Mouse (Mus musculus) cerebellum, adult 18-20 months (tissue): ENCODE data around the gene Lsm10.

Experiments used
- DNase-seq, 2 experiments: peaks; one replicate each; pipeline ENCODE4 v3.0.0; 2021

Lsm10 gene

DNA sequence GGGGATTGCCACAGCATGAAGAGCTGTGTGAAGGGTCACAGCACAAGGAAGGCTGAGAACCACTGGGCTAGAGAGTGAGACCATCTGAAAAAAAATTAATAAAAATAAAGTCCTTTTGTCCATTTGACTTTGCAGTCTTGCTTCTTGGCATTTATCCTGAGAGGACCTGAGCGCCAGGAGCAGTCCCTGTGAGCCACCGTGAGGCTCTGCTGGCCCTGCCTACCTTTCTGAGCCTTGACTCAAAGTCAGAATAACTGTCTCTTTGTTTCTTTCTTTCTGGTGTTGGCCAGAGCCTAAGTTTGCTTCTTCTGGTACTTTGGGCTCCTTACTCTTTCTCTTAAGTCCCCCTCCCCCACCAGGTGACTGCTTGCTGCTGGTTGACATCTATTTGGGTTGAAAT, 24.1 kb downstream of the Lsm10 start:
- peak; percentile 52 to 58 for DNase-seq

DNA sequence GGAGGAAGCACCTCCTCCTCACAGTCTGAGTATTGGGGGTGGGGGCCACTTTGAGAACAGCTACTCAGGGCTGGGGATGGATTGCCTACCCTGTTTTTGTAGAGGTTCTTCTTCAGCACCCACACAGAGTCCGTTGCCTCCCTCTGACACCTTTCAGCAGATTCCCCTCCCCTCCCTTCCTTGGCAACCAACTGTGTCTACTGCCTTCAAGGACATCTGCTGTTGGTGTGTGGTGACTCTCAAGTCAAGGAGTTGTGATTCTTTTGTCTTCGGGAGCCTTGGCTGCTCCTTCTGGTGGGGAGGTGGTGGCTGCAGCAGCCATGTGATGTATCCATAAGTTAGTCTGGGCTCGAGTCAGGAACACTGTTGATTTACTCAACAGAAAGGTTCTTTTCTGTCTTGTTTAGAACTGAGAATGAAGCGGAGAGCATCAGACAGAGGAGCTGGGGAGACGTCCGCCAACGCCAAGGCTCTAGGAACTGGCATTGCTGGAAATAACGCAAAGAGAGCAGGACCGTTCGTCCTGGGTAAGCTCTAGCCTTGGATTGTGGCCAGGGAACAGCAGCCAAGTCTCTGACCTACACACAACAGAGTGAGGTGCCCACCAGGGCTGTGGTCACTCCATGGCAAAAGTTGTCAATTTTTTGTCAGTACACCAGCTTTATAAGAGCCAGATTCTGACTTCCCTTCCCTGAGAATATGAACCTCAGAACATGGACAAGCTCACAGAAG, 27.1 kb downstream of the Lsm10 start:
- peak; percentile 54 to 56 for DNase-seq

GRCm38 (mm10) chr4:126130502-126130901, 34.1 kb downstream of the Lsm10 start:
- DNase-seq = no peak

GRCm38 (mm10) chr4:126131290-126132121, 35.1 kb downstream of the Lsm10 start:
- DNase-seq = no peak

DNA sequence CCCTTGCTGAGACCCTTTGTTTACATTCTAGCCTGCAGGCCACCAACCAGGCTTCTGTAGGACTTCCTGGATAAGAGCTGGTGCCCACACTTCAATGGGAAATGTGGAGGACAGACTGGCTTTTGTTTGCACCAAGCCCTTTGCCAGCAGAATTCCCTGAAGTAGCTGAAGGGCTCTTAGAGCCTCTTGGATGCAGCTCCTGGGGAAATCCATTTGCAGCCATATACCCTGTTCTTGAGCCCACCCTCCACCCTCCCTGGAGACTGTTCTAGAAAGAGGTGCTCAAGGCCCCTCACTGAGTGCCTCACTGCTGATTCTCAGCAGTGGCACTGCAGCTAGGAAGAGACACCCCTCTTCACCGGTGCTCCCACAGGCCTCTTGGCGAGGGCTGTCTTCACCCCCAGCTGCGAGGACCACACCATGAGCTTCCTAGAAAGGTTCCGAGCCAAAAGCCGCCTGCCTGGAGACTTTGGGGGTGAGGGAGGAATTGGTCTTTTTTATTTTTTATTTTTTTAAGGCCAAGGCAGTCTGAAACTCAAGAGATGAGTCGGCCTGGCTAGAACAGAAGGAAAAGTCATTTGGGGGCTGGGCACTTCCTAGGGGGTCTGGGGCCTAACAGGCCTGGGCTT, 36.3 kb downstream of the Lsm10 start:
- DNase-seq = no peak

GRCm38 (mm10) chr4:126134236-126134635, 37.8 kb downstream of the Lsm10 start:
- no peak for DNase-seq

DNA sequence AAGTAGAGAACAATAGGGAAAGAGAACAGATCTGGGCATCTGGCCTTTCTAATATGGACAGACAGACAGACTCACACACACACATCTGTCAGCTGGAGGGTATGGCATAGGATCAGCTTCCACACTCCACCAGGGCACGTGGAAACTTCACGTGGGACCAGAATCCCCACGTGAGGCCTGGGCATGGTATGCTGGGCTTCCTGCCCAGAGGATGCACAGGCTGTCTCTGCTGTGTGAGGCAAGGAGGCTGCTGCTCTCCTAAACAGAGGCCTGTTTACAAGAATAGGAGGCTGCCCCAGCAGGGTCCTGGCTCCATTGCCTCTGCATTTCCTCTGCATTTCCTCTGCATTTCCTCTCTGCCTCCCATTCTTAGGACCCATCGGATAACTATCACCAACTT, 38.2 kb downstream of the Lsm10 start:
- DNase-seq = peak; percentile 39 to 42

GRCm38 (mm10) chr4:126137773-126138172, 41.4 kb downstream of the Lsm10 start:
- no peak for DNase-seq

DNA sequence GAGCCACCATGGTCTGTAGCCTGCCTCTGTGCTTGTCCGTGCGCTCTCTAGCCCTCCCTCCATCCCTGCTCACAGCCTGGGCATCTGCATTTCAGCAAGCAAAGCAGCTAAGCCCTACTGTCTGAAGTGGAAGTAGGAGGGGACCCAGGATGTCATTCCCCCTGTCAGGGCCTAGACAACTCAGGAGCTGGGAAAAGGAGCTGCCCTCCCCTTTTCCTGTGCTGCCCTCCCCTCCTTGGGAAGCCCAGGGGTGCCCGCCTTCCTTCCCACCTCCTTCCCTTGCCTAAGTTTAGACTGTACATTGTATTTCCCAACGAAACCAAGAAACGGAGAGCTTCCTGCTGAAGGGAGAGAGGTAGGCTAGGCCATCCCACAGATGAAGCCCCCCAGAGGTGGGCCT, 44.6 kb downstream of the Lsm10 start:
- no peak for DNase-seq

GRCm38 (mm10) chr4:126145396-126145795, 49.0 kb downstream of the Lsm10 start:
- no peak for DNase-seq

DNA sequence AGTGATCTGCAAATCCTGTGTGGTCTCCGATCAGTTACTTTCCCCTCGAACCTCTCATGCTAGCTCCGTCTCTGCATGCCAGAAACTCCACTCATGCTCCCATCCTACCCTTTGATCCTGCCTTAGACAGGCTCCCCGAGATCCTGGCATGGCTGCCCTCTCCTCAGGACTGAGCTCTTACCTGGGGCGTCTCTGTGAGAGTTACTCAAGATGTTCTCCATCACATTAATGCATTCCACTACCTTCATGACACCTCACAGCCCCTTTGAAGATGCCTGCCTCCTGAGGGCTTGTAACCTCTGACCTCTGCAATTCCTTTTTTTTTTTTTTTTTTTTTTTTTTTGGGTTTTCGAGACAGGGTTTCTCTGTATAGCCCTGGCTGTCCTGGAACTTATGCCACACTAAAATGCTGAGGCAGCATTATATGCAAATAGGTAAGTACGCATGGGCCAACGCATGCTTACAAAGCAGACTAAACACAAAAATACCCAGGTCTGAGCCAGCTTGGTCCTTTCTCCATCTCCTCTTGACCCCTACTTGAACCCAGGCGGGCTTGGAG, 50.6 kb downstream of the Lsm10 start:
- no peak for DNase-seq

DNA sequence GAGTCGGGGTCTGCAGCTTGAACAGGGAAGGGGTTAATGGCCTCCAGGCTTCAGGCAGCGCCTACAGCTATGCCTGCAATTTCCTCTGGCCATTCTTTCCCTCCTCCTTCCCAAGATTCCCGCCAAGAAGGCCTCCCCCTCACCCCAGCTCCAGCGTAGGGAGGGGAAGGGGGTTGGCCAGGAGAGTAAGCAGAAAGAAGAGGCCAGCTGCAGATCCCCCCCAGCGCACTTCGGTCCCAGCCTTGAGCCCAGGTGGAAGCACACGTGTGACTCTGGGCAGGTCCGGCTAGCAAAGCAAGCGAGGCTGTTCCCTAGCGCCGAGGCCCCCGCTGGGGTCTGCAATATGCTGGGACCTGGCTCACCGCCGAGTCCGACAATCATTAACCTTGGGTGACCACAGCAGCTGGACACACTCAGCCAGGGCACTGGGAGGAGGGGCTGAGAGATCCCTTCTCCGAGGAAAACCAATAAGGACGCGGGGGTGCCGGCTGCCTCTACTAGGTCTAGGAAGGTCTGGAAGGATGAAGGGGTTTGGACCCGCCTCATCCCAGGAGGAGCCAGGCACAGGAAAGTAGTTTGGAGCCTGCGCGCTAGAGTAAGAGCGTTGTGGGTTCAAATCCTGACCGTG, 51.2 kb downstream of the Lsm10 start, which contains the start of gene Eva1b:
Gene Eva1b, plus strand, starts transcription at position 212 of the 628 bp plus-strand sequence.
- no peak for DNase-seq
